In genomic region chr6:117305736-117306250, GRCm38 (mm10) we compare ENCODE assay signal across 26 mouse cellular contexts.
"Had no signal": no experiment of that assay in that cellular context is flagged by ENCODE, and none has a peak within 500 bp of the region (broad histone marks: within the 10 kb centered on the region; RNA-seq: fewer than 3 reads in every experiment).

No protein-coding gene starts in this region.

- H3K9me3 ChIP-seq: heart, embryonic 13.5 days; heart, embryonic 15.5 days; hindbrain, embryonic 10.5 days; hindbrain, embryonic 13.5 days; hindbrain, embryonic 15.5 days; kidney, embryonic 15.5 days; limb, embryonic 12.5 days; liver, embryonic 13.5 days; liver, embryonic 15.5 days had no signal

- H3K4me2 ChIP-seq: heart, embryonic 11.5 days; heart, embryonic 13.5 days; heart, embryonic 15.5 days; hindbrain, embryonic 13.5 days; hindbrain, embryonic 15.5 days; kidney, embryonic 15.5 days; limb, embryonic 12.5 days; liver, embryonic 11.5 days; liver, embryonic 13.5 days; liver, embryonic 15.5 days had no signal

- H3K27me3 ChIP-seq: heart, embryonic 13.5 days; heart, embryonic 15.5 days; hindbrain, embryonic 13.5 days; hindbrain, embryonic 15.5 days; kidney, embryonic 15.5 days; limb, embryonic 12.5 days; liver, embryonic 13.5 days; liver, embryonic 15.5 days had no signal

- H3K36me3 ChIP-seq: heart, embryonic 13.5 days; heart, embryonic 15.5 days; hindbrain, embryonic 10.5 days; hindbrain, embryonic 13.5 days; hindbrain, embryonic 15.5 days; kidney, embryonic 15.5 days; limb, embryonic 12.5 days; liver, embryonic 13.5 days; liver, embryonic 15.5 days had no signal

- ATAC-seq: hindbrain, postnatal 0 days; intestine, embryonic 16.5 days; liver, postnatal 0 days had no signal

- H3K27ac ChIP-seq: heart, adult 2 months; heart, embryonic 13.5 days; heart, embryonic 15.5 days; hindbrain, embryonic 10.5 days; hindbrain, embryonic 13.5 days; hindbrain, embryonic 15.5 days; hindbrain, postnatal 0 days; kidney, embryonic 15.5 days; kidney, postnatal 0 days; left cerebral cortex, adult 2 months; limb, embryonic 12.5 days; liver, embryonic 13.5 days; liver, embryonic 15.5 days had no signal

- DNase-seq: gastrocnemius, postnatal 25 days; heart, adult 2 months; heart, postnatal 14 days; heart, postnatal 36 days; kidney, adult 11 months; kidney, adult 2 months; kidney, adult 9 months; kidney, postnatal 14 days; kidney, postnatal 36 days; liver; liver, embryonic 13.5 days; liver, postnatal 0 days had no signal

- H3K4me1 ChIP-seq: hindbrain, embryonic 10.5 days; hindbrain, embryonic 13.5 days; hindbrain, embryonic 15.5 days; kidney, embryonic 15.5 days; limb, embryonic 12.5 days; liver, embryonic 13.5 days; liver, embryonic 15.5 days had no signal

- H3K9ac ChIP-seq: heart, embryonic 13.5 days; heart, embryonic 15.5 days; hindbrain, embryonic 13.5 days; hindbrain, embryonic 15.5 days; kidney, embryonic 15.5 days; limb, embryonic 12.5 days; liver, embryonic 13.5 days; liver, embryonic 15.5 days; liver, postnatal 0 days had no signal

- H3K4me3 ChIP-seq: heart, adult 2 months; heart, embryonic 13.5 days; heart, embryonic 15.5 days; hindbrain, embryonic 10.5 days; hindbrain, embryonic 13.5 days; hindbrain, embryonic 15.5 days; kidney, embryonic 15.5 days; left cerebral cortex, adult 2 months; limb, embryonic 12.5 days; liver, embryonic 13.5 days; liver, embryonic 15.5 days had no signal
